Mouse (Mus musculus): Measurements from ENCODE around the gene Myadm.

- TF ChIP-seq CTCF (conservative IDR thresholded peaks at IDR 0.05; ENCODE audit: insufficient read depth, insufficient read length, low read depth, low read length) (no peak), POLR2A (IDR thresholded peaks at IDR 0.05; ENCODE audit: low read depth, low read length) (no peak)
Observed at GRCm38 (mm10) chr7:3331171-3331570, 42.3 kb downstream of the Myadm start.

All from kidney, adult 2 months (tissue).